Mouse (Mus musculus) hindbrain, embryonic 14.5 days (tissue): ENCODE results near the gene Mov10. TPM values are rescaled to one million over a fixed set of nuclear protein-coding genes. Genes with fewer than 3 reads are reported as not detected.
A peak's percentile ranks its signal among the peaks of the same experiment; 100 is the strongest.

ENCODE experiments used
- ATAC-seq: fragments of 200-750 bp; cut with Nextera tagmentation; 2 replicates; pipeline ENCODE4 v1.8.0; 2017; ENCODE audit warnings: moderate number of reproducible peaks, mild to moderate bottlenecking, moderate TSS enrichment, moderate library complexity; ENCODE audit not compliant: low FRiP score
- DNase-seq: peaks from one replicate; pipeline ENCODE4 v3.0.0-alpha.2; 2015; ENCODE audit warnings: low spot score
- H3K27ac ChIP-seq: fragments of 300-500 bp; sonication (generic); 2 replicates; pipeline ENCODE4 v1.5.1; 2014; ENCODE audit warnings: mild to moderate bottlenecking, moderate library complexity
- H3K27me3 ChIP-seq: fragments of 300-500 bp; sonication (generic); 2 replicates; pipeline ENCODE4 v1.6.1; 2014; ENCODE audit warnings: mild to moderate bottlenecking, low read length, mixed read lengths; ENCODE audit not compliant: control insufficient read depth, insufficient read depth
- H3K36me3 ChIP-seq: fragments of 300-500 bp; sonication (generic); replicated peaks from 2 replicates; pipeline ENCODE4 v1.6.1; 2014; ENCODE audit not compliant: control insufficient read depth, insufficient read depth
- H3K4me1 ChIP-seq: fragments of 300-500 bp; sonication (generic); replicated peaks from 2 replicates; pipeline ENCODE4 v1.6.1; 2014; ENCODE audit warnings: antibody characterized with exemption, low read length, mixed read lengths; ENCODE audit not compliant: control insufficient read depth, insufficient read depth
- H3K4me2 ChIP-seq: fragments of 300-500 bp; sonication (generic); replicated peaks from 2 replicates; pipeline ENCODE4 v1.6.1; 2014; ENCODE audit warnings: mild to moderate bottlenecking, moderate library complexity
- H3K4me3 ChIP-seq: fragments of 300-500 bp; sonication (generic); replicated peaks from 2 replicates; pipeline ENCODE4 v1.5.1; 2014; ENCODE audit warnings: mild to moderate bottlenecking, low read length
- H3K9ac ChIP-seq: fragments of 300-500 bp; sonication (generic); 2 replicates; pipeline ENCODE4 v1.6.1; 2014
- H3K9me3 ChIP-seq: fragments of 300-500 bp; sonication (generic); 2 replicates; pipeline ENCODE4 v1.6.1; 2016; ENCODE audit warnings: low read length; ENCODE audit not compliant: control insufficient read depth
- WGBS: fragments of 180-500 bp; shearing (Covaris S2); extraction: QIAGEN DNeasy Blood & Tissue Kit; methylation state at CpG from one replicate; pipeline ENCODE4 v1.1.7; 2014; 5-methylcytosine and 5-hydroxymethylcytosine counted together
- polyA plus RNA-seq: library from polyadenylated mRNA; unstranded; fragments of >200 nt; fragmentation: Nextera tagmentation; extraction: Ambion mirVana; gene quantifications from 2 replicates; pipeline ENCODE4 v1.2.1, GENCODE M21; 2014

The Mov10 gene
- polyA plus RNA-seq, 1 experiment from 2014 or later, result 7.8 TPM

DNA sequence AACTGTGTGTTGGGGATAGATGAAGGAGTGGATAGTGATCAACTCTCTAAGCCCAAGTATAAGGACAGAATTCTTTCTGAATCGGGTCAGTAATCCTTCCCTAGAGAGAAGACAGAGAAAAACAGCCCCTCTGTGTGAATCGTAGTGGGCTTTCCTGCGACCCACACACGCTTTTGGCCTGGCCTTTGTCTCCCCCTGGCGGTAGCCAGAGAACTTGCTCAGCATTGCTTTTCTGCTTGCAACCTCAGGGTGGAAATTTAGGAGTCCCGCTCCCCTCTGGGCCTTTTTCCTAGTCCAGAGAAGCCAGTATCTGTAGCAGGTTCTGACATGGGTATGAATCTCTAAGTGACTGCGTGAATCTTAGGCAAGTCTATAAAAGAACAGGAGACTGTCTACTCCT is 38.4 kb downstream of the Mov10 start:
- Histone ChIP-seq H3K27ac (no peak overlapping the region), H3K9me3 (no peaks in the 10 kb centered on the region), H3K36me3 (no peaks in the 10 kb centered on the region), H3K9ac (no peak overlapping the region), H3K4me1 (peaks cover 14% of the 10 kb centered on the region), H3K4me3 (no peak overlapping the region), H3K27me3 (peaks cover 95% of the 10 kb centered on the region), H3K4me2 (no peak overlapping the region; the same call in 1 of the 2 replicates)
- no peak for ATAC-seq
- 1% methylated on average over 7 of the region's 7 CpGs for WGBS
- peak; percentile 78 for DNase-seq

DNA sequence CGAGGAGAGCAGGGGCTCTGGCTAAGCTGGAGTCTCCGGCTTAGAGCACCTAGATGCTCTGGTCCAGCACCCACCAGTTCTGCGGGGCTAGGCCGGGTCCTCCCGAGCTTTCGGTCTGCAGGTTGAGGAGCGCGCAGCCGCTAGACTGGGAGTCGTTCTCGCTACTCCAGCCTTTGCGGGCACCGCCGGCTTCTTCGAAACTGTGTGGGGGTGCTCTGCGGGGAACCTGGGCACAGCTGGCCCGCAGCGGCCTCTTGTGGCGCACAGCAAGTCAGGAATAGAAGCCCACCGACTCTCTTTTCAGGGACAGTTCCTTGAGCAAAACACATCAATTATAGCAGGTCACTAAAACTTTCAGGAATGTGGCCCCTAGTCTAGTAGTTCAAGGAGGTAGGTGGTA is 41.0 kb downstream of the Mov10 start:
- no peaks in the 10 kb centered on the region for H3K9me3 ChIP-seq
- H3K9ac ChIP-seq, result no peak overlapping the region
- DNase-seq (peak; percentile 71), ATAC-seq (peak; percentile 22; the same call in 1 of the 2 replicates)
- peak overlapping the region; percentile 56 for H3K4me2 ChIP-seq
- WGBS, result 1% methylated on average over 20 of the region's 20 CpGs
- H3K4me1 ChIP-seq, result peaks cover 14% of the 10 kb centered on the region
- H3K36me3 ChIP-seq, result no peaks in the 10 kb centered on the region
- no peak overlapping the region for H3K27ac ChIP-seq
- peaks cover 69% of the 10 kb centered on the region for H3K27me3 ChIP-seq
- peak overlapping the region; percentile 23 for H3K4me3 ChIP-seq

DNA sequence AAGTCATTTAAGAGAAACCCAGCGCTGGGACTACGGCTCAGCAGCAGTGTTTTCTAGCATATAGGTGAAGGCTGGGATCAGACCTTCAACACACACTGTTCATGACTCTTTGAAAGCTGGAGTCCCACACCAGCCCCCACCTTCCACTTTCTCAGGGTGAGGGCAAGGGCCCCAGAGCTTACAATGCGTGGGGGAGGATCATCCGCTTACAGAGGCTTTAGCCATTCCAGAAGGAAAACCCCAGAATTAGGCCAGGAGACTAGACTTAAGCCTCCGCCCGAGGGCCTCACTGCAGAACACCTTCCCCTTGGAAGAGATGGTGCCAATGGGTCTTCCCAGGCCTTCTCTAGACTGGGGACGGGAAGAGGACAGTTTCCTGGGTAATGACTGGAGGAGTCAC is 45.1 kb downstream of the Mov10 start:
- Histone ChIP-seq H3K27me3 (peaks cover 29% of the 10 kb centered on the region), H3K9ac (no peak overlapping the region), H3K4me1 (no peaks in the 10 kb centered on the region), H3K4me3 (no peak overlapping the region), H3K27ac (no peak overlapping the region), H3K36me3 (no peaks in the 10 kb centered on the region), H3K4me2 (no peak overlapping the region), H3K9me3 (no peaks in the 10 kb centered on the region)
- DNase-seq (no peak), ATAC-seq (no peak)
- WGBS, result 81% methylated on average over 7 of the region's 7 CpGs

DNA sequence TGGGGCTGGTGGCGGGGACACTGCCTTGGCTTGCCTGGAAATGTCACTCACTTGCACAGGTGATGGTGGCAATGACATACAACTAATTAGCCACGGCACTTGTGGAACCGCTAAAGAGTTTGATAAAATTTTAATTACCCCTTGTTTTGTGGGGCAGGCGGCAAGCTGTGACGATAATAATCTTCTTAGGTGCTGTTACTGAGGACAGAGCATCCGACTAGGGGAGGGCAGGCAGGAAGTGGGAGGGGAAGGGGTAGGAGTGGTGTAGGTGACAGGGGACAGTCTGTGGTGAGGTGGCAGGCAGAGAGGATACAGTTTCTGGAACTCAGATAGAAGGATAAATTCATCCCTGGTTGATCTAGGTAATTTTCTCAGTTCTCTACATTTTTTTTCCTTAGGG is 46.9 kb downstream of the Mov10 start:
- H3K36me3 ChIP-seq, result no peaks in the 10 kb centered on the region
- H3K27ac ChIP-seq, result no peak overlapping the region
- no peaks in the 10 kb centered on the region for H3K9me3 ChIP-seq
- H3K4me2 ChIP-seq, result no peak overlapping the region
- peaks cover 11% of the 10 kb centered on the region for H3K27me3 ChIP-seq
- WGBS, result 64% methylated on average over 6 of the region's 6 CpGs
- H3K4me3 ChIP-seq, result no peak overlapping the region
- DNase-seq (no peak), ATAC-seq (no peak)
- no peaks in the 10 kb centered on the region for H3K4me1 ChIP-seq
- no peak overlapping the region for H3K9ac ChIP-seq

DNA sequence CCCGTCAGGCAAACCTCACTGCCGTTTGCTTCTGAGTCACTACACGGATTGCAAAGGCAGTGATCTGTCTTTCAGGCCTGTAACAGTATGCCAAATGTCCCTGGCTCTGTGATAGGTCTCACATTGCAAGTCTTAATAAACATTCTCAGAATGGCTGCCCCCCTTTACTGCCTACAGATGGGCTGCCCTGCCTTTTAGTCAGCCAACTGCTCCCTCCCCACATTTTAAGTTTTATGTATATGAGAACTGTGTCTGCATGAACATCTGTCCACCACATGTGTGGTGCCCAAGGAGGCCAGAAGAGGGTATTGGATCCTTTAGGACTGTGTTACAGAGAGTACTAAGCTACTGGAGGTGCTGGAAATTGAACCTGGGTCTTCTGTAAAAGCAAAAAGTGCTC is 47.4 kb downstream of the Mov10 start:
- Histone ChIP-seq H3K9me3 (no peaks in the 10 kb centered on the region), H3K4me1 (no peaks in the 10 kb centered on the region), H3K27ac (no peak overlapping the region), H3K36me3 (no peaks in the 10 kb centered on the region), H3K4me2 (no peak overlapping the region), H3K27me3 (peaks cover 5% of the 10 kb centered on the region), H3K4me3 (no peak overlapping the region), H3K9ac (no peak overlapping the region)
- no peak for DNase-seq
- WGBS, result 72% methylated on average over 3 of the region's 3 CpGs
- ATAC-seq, result no peak

DNA sequence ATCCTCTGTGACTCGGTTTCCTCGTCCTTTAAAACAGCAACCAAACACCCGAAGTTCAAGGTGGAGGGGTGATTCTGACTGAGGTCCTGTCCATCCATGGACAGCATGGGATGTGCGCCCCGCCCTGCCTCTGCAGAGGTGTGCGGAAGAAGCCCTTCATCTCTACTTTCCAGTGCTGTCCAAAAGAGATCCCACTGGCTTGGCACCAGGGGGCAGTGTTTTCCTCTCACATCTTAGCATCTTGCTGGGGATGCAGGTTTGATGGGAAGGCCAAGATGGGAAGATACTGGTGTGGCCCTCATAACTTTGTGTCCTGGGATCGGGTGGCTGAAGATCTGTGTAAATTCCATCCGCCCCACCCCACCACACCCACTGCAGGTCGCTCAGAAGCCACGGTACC is 48.3 kb downstream of the Mov10 start:
- WGBS, result 61% methylated on average over 10 of the region's 10 CpGs

DNA sequence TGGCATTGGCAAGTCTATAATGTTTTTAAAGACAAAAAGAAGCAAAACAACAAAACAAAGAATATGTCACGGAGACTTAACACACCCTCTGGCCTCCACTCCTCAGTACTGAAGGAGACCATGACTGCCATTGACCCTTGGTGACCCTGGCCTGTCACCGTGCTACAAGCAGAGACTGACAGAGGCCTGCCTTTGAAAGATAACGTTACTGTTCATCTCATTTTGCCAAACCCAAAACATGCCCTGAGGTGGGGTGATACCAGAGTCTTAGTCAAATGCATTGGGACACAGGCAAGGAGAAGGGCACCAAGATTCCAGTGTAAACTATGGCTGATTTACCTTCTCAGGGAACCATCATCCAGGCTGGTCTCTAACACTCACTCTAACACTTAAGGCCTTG is 49.2 kb downstream of the Mov10 start:
- no peak for ATAC-seq
- no peaks in the 10 kb centered on the region for H3K27me3 ChIP-seq
- no peak overlapping the region for H3K4me3 ChIP-seq
- 25% methylated on average over 3 of the region's 3 CpGs for WGBS
- no peak overlapping the region for H3K9ac ChIP-seq
- H3K27ac ChIP-seq, result no peak overlapping the region
- H3K4me2 ChIP-seq, result no peak overlapping the region
- DNase-seq, result no peak
- H3K9me3 ChIP-seq, result no peaks in the 10 kb centered on the region
- no peaks in the 10 kb centered on the region for H3K4me1 ChIP-seq
- H3K36me3 ChIP-seq, result no peaks in the 10 kb centered on the region

More for the DNA sequence above, 48.3 kb downstream of the Mov10 start:
- no peaks in the 10 kb centered on the region for H3K4me1 ChIP-seq
- no peak overlapping the region for H3K4me3 ChIP-seq
- no peaks in the 10 kb centered on the region for H3K36me3 ChIP-seq
- no peak overlapping the region for H3K27ac ChIP-seq
- H3K9ac ChIP-seq, result no peak overlapping the region
- H3K27me3 ChIP-seq, result no peaks in the 10 kb centered on the region
- DNase-seq (no peak), ATAC-seq (no peak)
- H3K9me3 ChIP-seq, result no peaks in the 10 kb centered on the region
- H3K4me2 ChIP-seq, result no peak overlapping the region

DNA sequence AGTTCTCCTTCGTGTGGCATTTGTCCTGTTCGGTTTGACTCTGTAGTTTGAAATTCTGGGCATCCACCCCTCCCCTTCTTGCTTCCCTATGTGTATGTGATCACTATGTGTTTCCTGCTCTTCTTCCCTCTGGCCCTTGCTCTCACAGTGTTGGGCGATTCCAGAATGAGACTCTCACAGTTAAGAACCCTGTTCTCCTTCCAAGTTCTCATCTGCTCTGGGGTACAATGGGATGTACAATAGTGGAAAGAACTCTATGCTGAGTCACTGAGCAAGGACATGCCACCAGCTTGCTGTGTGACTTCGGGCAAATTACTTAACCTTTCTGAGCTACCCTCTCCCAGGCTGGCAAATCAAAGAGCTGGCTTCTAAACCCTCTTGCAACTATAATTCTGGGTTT is 50.6 kb downstream of the Mov10 start:
- Histone ChIP-seq H3K36me3 (no peaks in the 10 kb centered on the region), H3K9ac (no peak overlapping the region), H3K9me3 (no peaks in the 10 kb centered on the region), H3K27me3 (no peaks in the 10 kb centered on the region), H3K4me3 (no peak overlapping the region), H3K27ac (no peak overlapping the region), H3K4me1 (no peaks in the 10 kb centered on the region), H3K4me2 (no peak overlapping the region)
- no peak for DNase-seq
- 85% methylated on average over 4 of the region's 4 CpGs for WGBS
- no peak for ATAC-seq

DNA sequence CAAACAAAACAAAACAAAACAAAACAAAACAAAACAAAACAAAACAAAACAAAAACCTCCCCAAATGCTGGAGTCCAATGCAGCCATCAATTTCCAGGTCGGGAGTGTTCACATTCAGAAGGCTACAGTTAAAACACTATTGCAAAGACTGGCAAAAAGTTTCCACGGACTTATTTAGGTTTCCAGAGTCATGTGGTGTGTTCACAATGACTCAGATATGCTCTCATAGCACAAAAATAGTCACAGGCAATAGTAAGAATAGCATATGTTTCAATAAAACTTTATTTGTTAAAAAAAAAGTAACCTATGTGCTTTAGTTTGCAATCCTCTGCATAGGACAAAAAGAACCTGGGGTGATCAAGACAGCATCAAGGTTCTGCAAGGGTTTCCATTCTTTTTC is 51.2 kb downstream of the Mov10 start:
- DNase-seq, result no peak
- Histone ChIP-seq H3K36me3 (no peaks in the 10 kb centered on the region), H3K27me3 (no peaks in the 10 kb centered on the region), H3K4me3 (no peak overlapping the region), H3K4me2 (no peak overlapping the region), H3K4me1 (no peaks in the 10 kb centered on the region), H3K9me3 (no peaks in the 10 kb centered on the region), H3K27ac (no peak overlapping the region), H3K9ac (no peak overlapping the region)
- ATAC-seq, result no peak
- 56% methylated on average over 2 of the region's 2 CpGs for WGBS

DNA sequence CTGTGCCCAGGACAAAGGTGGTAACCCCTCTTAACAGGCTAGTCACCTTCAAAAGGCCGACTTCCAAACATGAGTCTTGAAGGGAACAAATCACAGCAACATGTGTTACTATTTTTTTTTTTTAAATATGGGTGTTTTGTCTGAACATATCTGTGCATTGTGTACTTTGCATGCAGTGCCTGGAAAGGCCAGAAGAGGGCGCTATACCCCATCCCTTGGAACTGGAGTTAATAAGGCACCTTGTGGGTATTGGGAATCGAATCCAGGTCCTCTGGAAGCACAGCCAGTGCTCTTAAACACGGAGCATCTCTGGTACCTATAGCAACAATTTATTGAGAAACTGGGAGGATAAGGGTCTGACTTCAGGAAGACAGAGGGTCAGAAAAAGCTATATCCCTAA is 53.3 kb downstream of the Mov10 start:
- WGBS, result 20% methylated on average over 4 of the region's 4 CpGs
- ATAC-seq, result no peak
- H3K4me3 ChIP-seq, result no peak overlapping the region
- H3K9ac ChIP-seq, result no peak overlapping the region
- no peaks in the 10 kb centered on the region for H3K36me3 ChIP-seq
- H3K27ac ChIP-seq, result no peak overlapping the region
- H3K4me2 ChIP-seq, result no peak overlapping the region
- H3K4me1 ChIP-seq, result no peaks in the 10 kb centered on the region
- H3K9me3 ChIP-seq, result no peaks in the 10 kb centered on the region
- H3K27me3 ChIP-seq, result no peaks in the 10 kb centered on the region
- no peak for DNase-seq
